Mouse (Mus musculus): ENCODE data around the gene Natd1.

- TF ChIP-seq CTCF (conservative IDR thresholded peaks at IDR 0.05; ENCODE audit: insufficient read depth, insufficient read length, low read depth, low read length) (no peak), POLR2A (IDR thresholded peaks at IDR 0.05; ENCODE audit: low read depth, low read length) (no peak)
Measured at GRCm38 (mm10) chr11:60935326-60935974, 20.9 kb upstream of the Natd1 start.

All from kidney, adult 2 months (tissue).